Mouse (Mus musculus) brain, embryonic 14.5 days (tissue): ENCODE measurements around the gene Otof.

Source experiments
- CTCF ChIP-seq: fragments of 200-500 bp; IDR thresholded peaks from 2 replicates; pipeline ENCODE4 v1.5.1; 2012; ENCODE audit warnings: inconsistent platforms, mild to moderate bottlenecking, moderate library complexity, borderline replicate concordance; ENCODE audit not compliant: insufficient read depth, insufficient read length; ENCODE audit errors: extremely low read depth
- POLR2A ChIP-seq: fragments of 200-500 bp; IDR thresholded peaks from 2 replicates; pipeline ENCODE4 v1.6.1; 2012; ENCODE audit warnings: mild to moderate bottlenecking, inconsistent platforms, borderline replicate concordance; ENCODE audit not compliant: poor library complexity, insufficient read depth, insufficient read length, severe bottlenecking; ENCODE audit errors: extremely low read depth

- TF ChIP-seq CTCF: peak; percentile 87
- no peak for TF ChIP-seq POLR2A
Observed at GRCm38 (mm10) chr5:30482319-30482718, 20.6 kb upstream of the Otof start.
